ENCODE assay signal across 18 mouse cellular contexts in genomic region chr6:123049742-123050372, GRCm38 (mm10). TPM values are rescaled to one million over a fixed set of nuclear protein-coding genes. Genes with fewer than 3 reads are reported as not detected.
"Had no signal": no experiment of that assay in that cellular context is flagged by ENCODE, and none has a peak within 500 bp of the region (broad histone marks: within the 10 kb centered on the region; RNA-seq: fewer than 3 reads in every experiment).

Clec4b1 (plus strand) TSS chr6:123049962.

- H3K4me2 ChIP-seq: limb, embryonic 12.5 days; liver, embryonic 11.5 days; liver, embryonic 15.5 days; lung, embryonic 14.5 days; neural tube, embryonic 12.5 days had no signal

- DNase-seq: kidney, adult 11 months; kidney, adult 9 months; kidney, postnatal 10 days; kidney, postnatal 4 days; lung, embryonic 14.5 days; midbrain, embryonic 14.5 days; right cerebral cortex, postnatal 4 days; thymus, postnatal 36 days had no signal

- H3K27me3 ChIP-seq: limb, embryonic 12.5 days; liver, embryonic 15.5 days; neural tube, embryonic 12.5 days had no signal

- H3K27ac ChIP-seq: layer of hippocampus, adult 2 months; limb, embryonic 12.5 days; liver, embryonic 15.5 days; midbrain, embryonic 10.5 days; neural tube, embryonic 12.5 days had no signal

- H3K9me3 ChIP-seq: liver, embryonic 15.5 days had no signal

- H3K4me1 ChIP-seq: limb, embryonic 12.5 days; liver, embryonic 15.5 days; midbrain, embryonic 10.5 days; neural tube, embryonic 12.5 days had no signal

- H3K4me3 ChIP-seq: layer of hippocampus, adult 2 months; limb, embryonic 12.5 days; liver, embryonic 15.5 days; midbrain, embryonic 10.5 days; neural tube, embryonic 12.5 days had no signal

- H3K9ac ChIP-seq: limb, embryonic 12.5 days; liver, embryonic 15.5 days; lung, embryonic 14.5 days; neural tube, embryonic 12.5 days had no signal

- H3K36me3 ChIP-seq: limb, embryonic 12.5 days; liver, embryonic 15.5 days; midbrain, embryonic 10.5 days; neural tube, embryonic 12.5 days had no signal

RNA-seq across cellular contexts. Expression of gene Clec4b1, which starts in this region (rescaled TPM):
- total RNA-seq: layer of hippocampus, adult 2 months; layer of hippocampus, postnatal 10 days; left cerebral cortex, postnatal 36 days; neutrophil, adult 5-6 weeks had no signal
- polyA plus RNA-seq: limb, embryonic 12.5 days; liver, embryonic 11.5 days; liver, embryonic 15.5 days; lung, embryonic 14.5 days; midbrain, embryonic 10.5 days; midbrain, embryonic 14.5 days; neural tube, embryonic 12.5 days; stomach, embryonic 16.5 days had no signal
